Mouse (Mus musculus) layer of hippocampus, postnatal 10 days (tissue): Measurements from ENCODE around the gene Rflna. TPM values are rescaled to one million over a fixed set of nuclear protein-coding genes. Genes with fewer than 3 reads are reported as not detected.

Experiments used
- DNase-seq, 2 experiments: peaks; one replicate each; pipeline ENCODE4 v3.0.0; 2021; ENCODE audit warnings: low spot score in 2 of 2
- total RNA-seq, 2 experiments: library from RNA; stranded (reverse); gene quantifications; 2 replicates each; pipeline ENCODE4 v1.2.3; 2021

Gene Rflna
- total RNA-seq, 2 experiments from 2014 or later, result 1.5 to 1.7 TPM

- peak in 1 of 2 experiments; percentile 29 for DNase-seq
Observed at GRCm38 (mm10) chr5:125005871-125006652, 3.0 kb downstream of the Rflna start.

- DNase-seq, result peak in 1 of 2 experiments; percentile 29
Observed at GRCm38 (mm10) chr5:125006896-125007295, 3.9 kb downstream of the Rflna start.

GRCm38 (mm10) chr5:125011166-125011565 is 8.1 kb downstream of the Rflna start:
- DNase-seq, result no peak

GRCm38 (mm10) chr5:125011628-125012027 is 8.6 kb downstream of the Rflna start:
- DNase-seq, result no peak

GRCm38 (mm10) chr5:125014497-125014896 is 11.5 kb downstream of the Rflna start:
- DNase-seq, result peak; percentile 79 to 80

- no peak for DNase-seq
Observed at GRCm38 (mm10) chr5:125015066-125015465, 12.0 kb downstream of the Rflna start.

GRCm38 (mm10) chr5:125015576-125015975 is 12.6 kb downstream of the Rflna start:
- DNase-seq, result no peak

GRCm38 (mm10) chr5:125016421-125017242 is 13.6 kb downstream of the Rflna start:
- no peak for DNase-seq

- peak in 1 of 2 experiments; percentile 50 for DNase-seq
Observed at GRCm38 (mm10) chr5:125017332-125017731, 14.3 kb downstream of the Rflna start.

- DNase-seq, result no peak
Observed at GRCm38 (mm10) chr5:125019099-125019498, 16.1 kb downstream of the Rflna start.

- DNase-seq, result peak; percentile 58 to 68
Observed at GRCm38 (mm10) chr5:125021298-125021697, 18.3 kb downstream of the Rflna start.

GRCm38 (mm10) chr5:125024002-125024401 is 21.0 kb downstream of the Rflna start:
- peak; percentile 62 to 72 for DNase-seq

- peak; percentile 40 to 41 for DNase-seq
Observed at GRCm38 (mm10) chr5:125028371-125028770, 25.4 kb downstream of the Rflna start.

- no peak for DNase-seq
Observed at GRCm38 (mm10) chr5:125028911-125029310, 25.9 kb downstream of the Rflna start.

- no peak for DNase-seq
Observed at GRCm38 (mm10) chr5:125036483-125036882, 33.5 kb downstream of the Rflna start.

GRCm38 (mm10) chr5:125039377-125040027 is 36.5 kb downstream of the Rflna start:
- DNase-seq, result no peak

- DNase-seq, result peak; percentile 49 to 60
Observed at GRCm38 (mm10) chr5:125040128-125040584, 37.1 kb downstream of the Rflna start.

GRCm38 (mm10) chr5:125041578-125041977 is 38.6 kb downstream of the Rflna start:
- no peak for DNase-seq

- no peak for DNase-seq
Observed at GRCm38 (mm10) chr5:125043448-125043847, 40.4 kb downstream of the Rflna start.

- no peak for DNase-seq
Observed at GRCm38 (mm10) chr5:125045202-125045601, 42.2 kb downstream of the Rflna start.

GRCm38 (mm10) chr5:125046436-125046835 is 43.4 kb downstream of the Rflna start:
- DNase-seq, result no peak
